Mouse (Mus musculus): Measurements from ENCODE around the gene Gm10491. TPM values are rescaled to one million over a fixed set of nuclear protein-coding genes. Genes with fewer than 3 reads are reported as not detected.

Gm10491 gene
- total and polyA plus RNA-seq, 2 experiments from 2014 or later, result not detected

DNA sequence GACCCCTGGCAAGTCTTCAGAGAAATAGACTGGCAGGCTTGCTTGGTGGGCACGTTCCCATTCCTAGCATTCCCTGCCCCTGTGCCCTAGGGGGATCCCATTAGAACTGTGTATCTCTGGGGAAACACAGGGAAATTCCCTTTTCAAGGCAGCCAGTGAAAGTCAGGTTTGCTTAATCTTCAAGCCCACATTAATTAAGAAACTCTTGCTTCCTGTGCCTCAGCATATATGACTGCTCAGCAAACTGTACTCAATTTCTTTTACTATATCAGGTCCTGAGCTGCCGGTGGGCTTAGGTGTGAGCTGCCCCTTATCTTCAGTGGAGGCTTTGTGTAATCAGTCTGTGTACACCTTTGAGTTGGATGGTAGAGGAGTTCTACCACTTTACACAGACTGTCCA is 41.8 kb downstream of the Gm10491 start:
- Histone ChIP-seq H3K9ac (replicated peaks; ENCODE audit: low read length) (no peak overlapping the region), H3K4me2 (ENCODE audit: low read depth, low read length) (no peak overlapping the region), H3K27me3 (ENCODE audit: insufficient read depth, low read length) (no peaks in the 10 kb centered on the region), H3K27ac (no peak overlapping the region), H3K36me3 (ENCODE audit: insufficient read depth, low read length) (no peaks in the 10 kb centered on the region), H3K9me3 (ENCODE audit: low read length) (no peaks in the 10 kb centered on the region), H3K4me3 (ENCODE audit: low read length) (no peak overlapping the region), H3K4me1 (ENCODE audit: insufficient read depth, low read length) (no peaks in the 10 kb centered on the region)
- TF ChIP-seq CTCF (IDR thresholded peaks at IDR 0.05; ENCODE audit: low read depth), result no peak
- WGBS, result 68% methylated on average over 2 of the region's 2 CpGs
- DNase-seq (ENCODE audit: low spot score), result no peak
- ATAC-seq, result no peak

DNA sequence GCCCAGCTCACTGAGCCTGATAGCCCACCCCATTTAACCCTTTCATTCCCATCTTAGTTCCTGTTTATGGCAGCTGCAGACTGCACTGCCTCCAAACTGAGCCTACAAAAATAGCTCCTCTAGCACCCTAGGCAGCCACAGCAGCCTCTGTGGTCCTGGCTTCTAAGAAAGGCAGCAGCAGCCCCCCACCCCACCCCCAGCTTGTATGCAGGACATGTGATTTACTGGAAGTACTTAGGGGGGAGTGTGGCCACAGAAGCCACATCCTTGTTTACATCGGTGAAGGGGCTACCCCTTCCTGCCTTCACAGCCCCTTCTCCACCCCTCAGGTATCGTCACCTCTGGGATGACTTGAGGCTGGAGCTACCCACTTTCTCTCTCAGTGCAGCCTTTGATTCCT is 42.3 kb downstream of the Gm10491 start:
- Histone ChIP-seq H3K27ac (no peak overlapping the region), H3K9ac (replicated peaks; ENCODE audit: low read length) (no peak overlapping the region), H3K36me3 (ENCODE audit: insufficient read depth, low read length) (no peaks in the 10 kb centered on the region), H3K9me3 (ENCODE audit: low read length) (no peaks in the 10 kb centered on the region), H3K4me2 (ENCODE audit: low read depth, low read length) (no peak overlapping the region), H3K4me1 (ENCODE audit: insufficient read depth, low read length) (no peaks in the 10 kb centered on the region), H3K27me3 (ENCODE audit: insufficient read depth, low read length) (no peaks in the 10 kb centered on the region), H3K4me3 (ENCODE audit: low read length) (no peak overlapping the region)
- ATAC-seq, result no peak
- 83% methylated on average over 2 of the region's 2 CpGs for WGBS
- no peak for TF ChIP-seq CTCF (IDR thresholded peaks at IDR 0.05; ENCODE audit: low read depth)
- no peak for DNase-seq (ENCODE audit: low spot score)

DNA sequence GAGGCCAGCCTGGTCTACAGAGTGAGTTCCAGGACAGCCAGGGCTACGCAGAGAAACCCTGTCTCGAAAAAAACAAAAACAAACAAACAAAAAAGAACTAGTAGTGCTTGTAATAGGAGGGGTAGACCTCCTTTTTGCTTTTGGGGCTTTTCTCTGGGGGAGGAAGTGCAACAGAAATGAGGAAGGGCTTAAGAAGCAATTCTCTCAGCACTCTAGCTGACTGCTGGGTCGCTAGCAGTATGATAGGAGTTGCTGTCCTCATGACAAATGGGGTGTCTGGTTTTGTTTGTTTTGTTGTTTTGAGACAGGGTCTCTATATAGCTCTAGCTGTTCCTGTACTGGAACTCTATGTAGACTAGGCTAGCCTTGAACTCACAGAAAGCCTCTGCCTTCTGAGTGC is 43.1 kb downstream of the Gm10491 start:
- WGBS, result 63% methylated on average over 3 of the region's 3 CpGs
- Histone ChIP-seq H3K4me1 (ENCODE audit: insufficient read depth, low read length) (no peaks in the 10 kb centered on the region), H3K4me2 (ENCODE audit: low read depth, low read length) (no peak overlapping the region), H3K9me3 (ENCODE audit: low read length) (no peaks in the 10 kb centered on the region), H3K9ac (replicated peaks; ENCODE audit: low read length) (no peak overlapping the region), H3K4me3 (ENCODE audit: low read length) (no peak overlapping the region), H3K36me3 (ENCODE audit: insufficient read depth, low read length) (no peaks in the 10 kb centered on the region), H3K27me3 (ENCODE audit: insufficient read depth, low read length) (no peaks in the 10 kb centered on the region), H3K27ac (no peak overlapping the region)
- no peak for ATAC-seq
- TF ChIP-seq CTCF (IDR thresholded peaks at IDR 0.05; ENCODE audit: low read depth), result no peak
- no peak for DNase-seq (ENCODE audit: low spot score)

- Histone ChIP-seq H3K36me3 (ENCODE audit: insufficient read depth, low read length) (no peaks in the 10 kb centered on the region), H3K9ac (replicated peaks; ENCODE audit: low read length) (no peak overlapping the region), H3K27ac (no peak overlapping the region), H3K27me3 (ENCODE audit: insufficient read depth, low read length) (no peaks in the 10 kb centered on the region), H3K9me3 (ENCODE audit: low read length) (no peaks in the 10 kb centered on the region), H3K4me1 (ENCODE audit: insufficient read depth, low read length) (no peaks in the 10 kb centered on the region), H3K4me3 (ENCODE audit: low read length) (no peak overlapping the region), H3K4me2 (ENCODE audit: low read depth, low read length) (no peak overlapping the region)
- WGBS, result 87% methylated on average over 1 of the region's 1 CpGs
- no peak for DNase-seq (ENCODE audit: low spot score)
- ATAC-seq, result no peak
- no peak for TF ChIP-seq CTCF (IDR thresholded peaks at IDR 0.05; ENCODE audit: low read depth)
Observed at GRCm38 (mm10) chrX:7863181-7863580, 44.5 kb downstream of the Gm10491 start.

- Histone ChIP-seq H3K4me1 (ENCODE audit: insufficient read depth, low read length) (no peaks in the 10 kb centered on the region), H3K4me3 (ENCODE audit: low read length) (no peak overlapping the region), H3K9ac (replicated peaks; ENCODE audit: low read length) (no peak overlapping the region), H3K27me3 (ENCODE audit: insufficient read depth, low read length) (no peaks in the 10 kb centered on the region), H3K4me2 (ENCODE audit: low read depth, low read length) (no peak overlapping the region), H3K9me3 (ENCODE audit: low read length) (no peaks in the 10 kb centered on the region), H3K36me3 (ENCODE audit: insufficient read depth, low read length) (no peaks in the 10 kb centered on the region), H3K27ac (no peak overlapping the region)
- ATAC-seq, result no peak
- TF ChIP-seq CTCF (IDR thresholded peaks at IDR 0.05; ENCODE audit: low read depth), result no peak
- WGBS, result 88% methylated on average over 3 of the region's 3 CpGs
- DNase-seq (ENCODE audit: low spot score), result no peak
Observed at GRCm38 (mm10) chrX:7859191-7859753, 48.4 kb downstream of the Gm10491 start.

Other genes starting within 250 kb of the Gm10491 start
- gene Plp2, start 236.4 kb downstream of the Gm10491 start, total RNA-seq (2014; rRNA removed), result 12.9 and 27.7 TPM in 2 replicates
- gene Plp2, start 236.4 kb downstream of the Gm10491 start, polyA plus RNA-seq (2015; fragmentation: Nextera tagmentation; extraction: Ambion mirVana), result 25.2 and 26.5 TPM in 2 replicates
- 4.2 TPM in 1 of 2 replicates, not detected in the other for gene Magix, start 226.6 kb downstream of the Gm10491 start, total RNA-seq (2014; rRNA removed)
- 0.18 and 0.29 TPM in 2 replicates for gene Magix, start 226.6 kb downstream of the Gm10491 start, polyA plus RNA-seq (2015; fragmentation: Nextera tagmentation; extraction: Ambion mirVana)
- 11.0 and 12.0 TPM in 2 replicates for gene Gpkow, start 210.7 kb downstream of the Gm10491 start, total RNA-seq (2014; rRNA removed)
- 38.4 and 38.8 TPM in 2 replicates for gene Gpkow, start 210.7 kb downstream of the Gm10491 start, polyA plus RNA-seq (2015; fragmentation: Nextera tagmentation; extraction: Ambion mirVana)
- 33.2 and 40.6 TPM in 2 replicates for gene Wdr45, start 193.5 kb downstream of the Gm10491 start, total RNA-seq (2014; rRNA removed)
- 34.0 and 36.4 TPM in 2 replicates for gene Wdr45, start 193.5 kb downstream of the Gm10491 start, polyA plus RNA-seq (2015; fragmentation: Nextera tagmentation; extraction: Ambion mirVana)
- gene Gm45208, start 185.6 kb downstream of the Gm10491 start, total RNA-seq (2014; rRNA removed), result not detected in 2 replicates
- 0.66 and 1.2 TPM in 2 replicates for gene Gm45208, start 185.6 kb downstream of the Gm10491 start, polyA plus RNA-seq (2015; fragmentation: Nextera tagmentation; extraction: Ambion mirVana)
- gene Praf2, start 179.4 kb downstream of the Gm10491 start, total RNA-seq (2014; rRNA removed), result 134 and 137 TPM in 2 replicates
- gene Praf2, start 179.4 kb downstream of the Gm10491 start, polyA plus RNA-seq (2015; fragmentation: Nextera tagmentation; extraction: Ambion mirVana), result 129 and 134 TPM in 2 replicates
- gene Ccdc120, start 156.9 kb downstream of the Gm10491 start, total RNA-seq (2014; rRNA removed), result 183 and 387 TPM in 2 replicates
- gene Ccdc120, start 156.9 kb downstream of the Gm10491 start, polyA plus RNA-seq (2015; fragmentation: Nextera tagmentation; extraction: Ambion mirVana), result 47.6 and 53.3 TPM in 2 replicates
- 27.8 and 36.1 TPM in 2 replicates for gene Tfe3, start 145.3 kb downstream of the Gm10491 start, total RNA-seq (2014; rRNA removed)
- 21.4 and 21.5 TPM in 2 replicates for gene Tfe3, start 145.3 kb downstream of the Gm10491 start, polyA plus RNA-seq (2015; fragmentation: Nextera tagmentation; extraction: Ambion mirVana)
- gene Gripap1, start 118.1 kb downstream of the Gm10491 start, total RNA-seq (2014; rRNA removed), result 23.4 and 28.3 TPM in 2 replicates
- gene Gripap1, start 118.1 kb downstream of the Gm10491 start, polyA plus RNA-seq (2015; fragmentation: Nextera tagmentation; extraction: Ambion mirVana), result 61.1 and 62.8 TPM in 2 replicates
- gene Kcnd1, start 85.5 kb downstream of the Gm10491 start, total RNA-seq (2014; rRNA removed), result 3.1 and 3.4 TPM in 2 replicates
- 4.1 and 5.9 TPM in 2 replicates for gene Kcnd1, start 85.5 kb downstream of the Gm10491 start, polyA plus RNA-seq (2015; fragmentation: Nextera tagmentation; extraction: Ambion mirVana)
- 64.9 and 75.8 TPM in 2 replicates for gene Otud5, start 66.5 kb downstream of the Gm10491 start, total RNA-seq (2014; rRNA removed)
- gene Otud5, start 66.5 kb downstream of the Gm10491 start, polyA plus RNA-seq (2015; fragmentation: Nextera tagmentation; extraction: Ambion mirVana), result 36.8 and 37.3 TPM in 2 replicates
- 13.9 and 18.3 TPM in 2 replicates for gene Pim2, start 29.6 kb downstream of the Gm10491 start, total RNA-seq (2014; rRNA removed)
- gene Pim2, start 29.6 kb downstream of the Gm10491 start, polyA plus RNA-seq (2015; fragmentation: Nextera tagmentation; extraction: Ambion mirVana), result 20.8 and 22.3 TPM in 2 replicates
- gene Slc35a2, start 23.8 kb downstream of the Gm10491 start, total RNA-seq (2014; rRNA removed), result 38.0 and 61.0 TPM in 2 replicates
- gene Slc35a2, start 23.8 kb downstream of the Gm10491 start, polyA plus RNA-seq (2015; fragmentation: Nextera tagmentation; extraction: Ambion mirVana), result 43.7 and 46.2 TPM in 2 replicates
- 83.8 and 100 TPM in 2 replicates for gene Pqbp1, start 8.6 kb downstream of the Gm10491 start, total RNA-seq (2014; rRNA removed)
- 200 and 201 TPM in 2 replicates for gene Pqbp1, start 8.6 kb downstream of the Gm10491 start, polyA plus RNA-seq (2015; fragmentation: Nextera tagmentation; extraction: Ambion mirVana)
- gene Timm17b, start 8.5 kb downstream of the Gm10491 start, total RNA-seq (2014; rRNA removed), result 37.3 and 47.4 TPM in 2 replicates
- 125 and 133 TPM in 2 replicates for gene Timm17b, start 8.5 kb downstream of the Gm10491 start, polyA plus RNA-seq (2015; fragmentation: Nextera tagmentation; extraction: Ambion mirVana)
- gene Gm10490, start 1.7 kb upstream of the Gm10491 start, total RNA-seq (2014; rRNA removed), result not detected in 2 replicates
- not detected in 2 replicates for gene Gm10490, start 1.7 kb upstream of the Gm10491 start, polyA plus RNA-seq (2015; fragmentation: Nextera tagmentation; extraction: Ambion mirVana)
- gene Pcsk1n, start 12.0 kb upstream of the Gm10491 start, total RNA-seq (2014; rRNA removed), result 124 and 154 TPM in 2 replicates
- 465 and 477 TPM in 2 replicates for gene Pcsk1n, start 12.0 kb upstream of the Gm10491 start, polyA plus RNA-seq (2015; fragmentation: Nextera tagmentation; extraction: Ambion mirVana)
- not detected in 2 replicates for gene Eras, start 20.8 kb upstream of the Gm10491 start, total RNA-seq (2014; rRNA removed)
- gene Eras, start 20.8 kb upstream of the Gm10491 start, polyA plus RNA-seq (2015; fragmentation: Nextera tagmentation; extraction: Ambion mirVana), result not detected in 2 replicates
- gene Hdac6, start 40.1 kb upstream of the Gm10491 start, total RNA-seq (2014; rRNA removed), result 97.9 and 105 TPM in 2 replicates
- gene Hdac6, start 40.1 kb upstream of the Gm10491 start, polyA plus RNA-seq (2015; fragmentation: Nextera tagmentation; extraction: Ambion mirVana), result 54.5 and 57.4 TPM in 2 replicates
- gene Gata1, start 70.2 kb upstream of the Gm10491 start, total RNA-seq (2014; rRNA removed), result not detected in 2 replicates
- not detected in 2 replicates for gene Gata1, start 70.2 kb upstream of the Gm10491 start, polyA plus RNA-seq (2015; fragmentation: Nextera tagmentation; extraction: Ambion mirVana)
- 1.9 TPM in 1 of 2 replicates, not detected in the other for gene Glod5, start 110.7 kb upstream of the Gm10491 start, total RNA-seq (2014; rRNA removed)
- 0.38 and 1.2 TPM in 2 replicates for gene Glod5, start 110.7 kb upstream of the Gm10491 start, polyA plus RNA-seq (2015; fragmentation: Nextera tagmentation; extraction: Ambion mirVana)
- gene Suv39h1, start 166.9 kb upstream of the Gm10491 start, total RNA-seq (2014; rRNA removed), result 32.3 and 43.9 TPM in 2 replicates
- 34.1 and 35.2 TPM in 2 replicates for gene Suv39h1, start 166.9 kb upstream of the Gm10491 start, polyA plus RNA-seq (2015; fragmentation: Nextera tagmentation; extraction: Ambion mirVana)
- 0.11 and 0.99 TPM in 2 replicates for gene Was, start 182.7 kb upstream of the Gm10491 start, total RNA-seq (2014; rRNA removed)
- 0.11 and 0.16 TPM in 2 replicates for gene Was, start 182.7 kb upstream of the Gm10491 start, polyA plus RNA-seq (2015; fragmentation: Nextera tagmentation; extraction: Ambion mirVana)
- 377 and 393 TPM in 2 replicates for gene Wdr13, start 225.1 kb upstream of the Gm10491 start, total RNA-seq (2014; rRNA removed)
- 53.9 and 55.1 TPM in 2 replicates for gene Wdr13, start 225.1 kb upstream of the Gm10491 start, polyA plus RNA-seq (2015; fragmentation: Nextera tagmentation; extraction: Ambion mirVana)
- gene Rbm3, start 238.0 kb upstream of the Gm10491 start, total RNA-seq (2014; rRNA removed), result 318 and 321 TPM in 2 replicates
- 496 and 521 TPM in 2 replicates for gene Rbm3, start 238.0 kb upstream of the Gm10491 start, polyA plus RNA-seq (2015; fragmentation: Nextera tagmentation; extraction: Ambion mirVana)